Mouse (Mus musculus) midbrain, embryonic 16.5 days (tissue): ENCODE data around the gene Zfp609. TPM values are rescaled to one million over a fixed set of nuclear protein-coding genes. Genes with fewer than 3 reads are reported as not detected.

Experiments
- ATAC-seq: fragments of 200-750 bp; cut with Nextera tagmentation; 2 replicates; pipeline ENCODE4 v1.8.0; 2017; ENCODE audit warnings: moderate TSS enrichment
- H3K27ac ChIP-seq: fragments of 300-500 bp; sonication (generic); 2 replicates; pipeline ENCODE4 v1.5.1; 2014; ENCODE audit warnings: mild to moderate bottlenecking, low read length, mixed read lengths
- H3K27me3 ChIP-seq: fragments of 300-500 bp; sonication (generic); 2 replicates; pipeline ENCODE4 v1.6.1; 2014; ENCODE audit warnings: low read depth, low read length, mixed read lengths; ENCODE audit not compliant: control insufficient read depth, insufficient read depth
- H3K36me3 ChIP-seq: fragments of 300-500 bp; sonication (generic); 2 replicates; pipeline ENCODE4 v1.6.1; 2014; ENCODE audit warnings: mild to moderate bottlenecking, low read length, moderate library complexity, mixed read lengths; ENCODE audit not compliant: control insufficient read depth, insufficient read depth
- H3K4me1 ChIP-seq: fragments of 300-500 bp; sonication (generic); 2 replicates; pipeline ENCODE4 v1.6.1; 2014; ENCODE audit warnings: mild to moderate bottlenecking, low read length, mixed read lengths; ENCODE audit not compliant: control insufficient read depth, insufficient read depth
- H3K4me2 ChIP-seq: fragments of 300-500 bp; sonication (generic); 2 replicates; pipeline ENCODE4 v1.6.1; 2014; ENCODE audit warnings: mild to moderate bottlenecking, low read length, mixed read lengths
- H3K4me3 ChIP-seq: fragments of 300-500 bp; sonication (generic); 2 replicates; pipeline ENCODE4 v1.5.1; 2014; ENCODE audit warnings: low read depth, mild to moderate bottlenecking, low read length, moderate library complexity, mixed read lengths
- H3K9ac ChIP-seq: fragments of 300-500 bp; sonication (generic); 2 replicates; pipeline ENCODE4 v1.6.1; 2014; ENCODE audit warnings: low read depth, low read length, mixed read lengths
- H3K9me3 ChIP-seq: fragments of 300-500 bp; sonication (generic); replicated peaks from 2 replicates; pipeline ENCODE4 v1.6.1; 2014; ENCODE audit warnings: mild to moderate bottlenecking, low read length, mixed read lengths; ENCODE audit not compliant: control insufficient read depth, poor library complexity, severe bottlenecking
- WGBS: fragments of 180-500 bp; shearing (Covaris S2); extraction: QIAGEN DNeasy Blood & Tissue Kit; methylation state at CpG from one replicate; pipeline ENCODE4 v1.1.7; 2014; 5-methylcytosine and 5-hydroxymethylcytosine counted together
- polyA plus RNA-seq: library from polyadenylated mRNA; unstranded; fragments of >200 nt; fragmentation: Nextera tagmentation; extraction: Ambion mirVana; gene quantifications from 2 replicates; pipeline ENCODE4 v1.2.1, GENCODE M21; 2015

Zfp609 gene
- polyA plus RNA-seq, 1 experiment from 2014 or later = 6.6 TPM

DNA sequence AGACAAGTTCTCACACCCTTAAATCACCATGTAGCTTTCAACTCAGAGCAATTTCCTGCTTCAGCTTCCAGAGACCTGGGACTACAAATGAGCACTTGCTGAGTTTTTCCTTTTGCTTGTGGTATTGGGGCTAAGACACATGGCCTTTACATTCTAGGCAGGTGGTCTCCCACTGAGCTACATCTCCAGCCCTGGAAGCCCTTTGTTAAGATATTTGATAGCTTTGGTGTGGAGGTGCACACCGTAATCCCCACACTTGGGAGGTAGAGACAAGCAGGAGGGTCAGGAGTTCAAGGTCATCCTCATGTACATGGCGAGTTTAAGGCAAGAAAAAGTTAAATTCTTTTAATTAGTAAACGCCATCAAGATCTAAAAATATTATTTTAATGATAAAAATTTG lies 145.2 kb downstream of the Zfp609 start:
- H3K9ac ChIP-seq = no peak overlapping the region
- H3K27me3 ChIP-seq = no peaks in the 10 kb centered on the region
- ATAC-seq = no peak
- no peak overlapping the region for H3K4me3 ChIP-seq
- no peaks in the 10 kb centered on the region for H3K9me3 ChIP-seq
- no peak overlapping the region for H3K27ac ChIP-seq
- peaks cover 55% of the 10 kb centered on the region for H3K4me1 ChIP-seq
- 87% methylated on average over 3 of the region's 3 CpGs for WGBS
- H3K36me3 ChIP-seq = peaks cover 4% of the 10 kb centered on the region; the same call in 1 of the 2 replicates
- H3K4me2 ChIP-seq = no peak overlapping the region

DNA sequence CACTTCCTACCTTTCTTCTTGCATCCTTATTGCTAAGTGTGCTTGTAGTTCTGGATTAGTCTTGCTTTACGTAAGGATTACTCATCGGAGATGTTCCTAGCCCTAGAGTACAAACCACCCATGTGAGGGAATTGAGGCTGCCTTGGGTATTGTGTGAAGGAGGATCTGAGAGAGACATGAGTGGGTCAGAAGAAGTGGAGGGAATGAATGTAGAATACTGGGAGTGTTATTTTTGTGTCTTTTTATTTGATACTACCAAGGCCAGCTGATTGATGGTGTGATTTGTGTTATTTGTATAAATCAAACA lies 145.8 kb downstream of the Zfp609 start:
- Histone ChIP-seq H3K9me3 (no peaks in the 10 kb centered on the region), H3K9ac (no peak overlapping the region), H3K4me2 (no peak overlapping the region), H3K4me1 (peaks cover 56% of the 10 kb centered on the region), H3K27me3 (no peaks in the 10 kb centered on the region), H3K27ac (no peak overlapping the region), H3K4me3 (no peak overlapping the region), H3K36me3 (peaks cover 4% of the 10 kb centered on the region; the same call in 1 of the 2 replicates)
- ATAC-seq = no peak
- WGBS = 85% methylated on average over 2 of the region's 2 CpGs

DNA sequence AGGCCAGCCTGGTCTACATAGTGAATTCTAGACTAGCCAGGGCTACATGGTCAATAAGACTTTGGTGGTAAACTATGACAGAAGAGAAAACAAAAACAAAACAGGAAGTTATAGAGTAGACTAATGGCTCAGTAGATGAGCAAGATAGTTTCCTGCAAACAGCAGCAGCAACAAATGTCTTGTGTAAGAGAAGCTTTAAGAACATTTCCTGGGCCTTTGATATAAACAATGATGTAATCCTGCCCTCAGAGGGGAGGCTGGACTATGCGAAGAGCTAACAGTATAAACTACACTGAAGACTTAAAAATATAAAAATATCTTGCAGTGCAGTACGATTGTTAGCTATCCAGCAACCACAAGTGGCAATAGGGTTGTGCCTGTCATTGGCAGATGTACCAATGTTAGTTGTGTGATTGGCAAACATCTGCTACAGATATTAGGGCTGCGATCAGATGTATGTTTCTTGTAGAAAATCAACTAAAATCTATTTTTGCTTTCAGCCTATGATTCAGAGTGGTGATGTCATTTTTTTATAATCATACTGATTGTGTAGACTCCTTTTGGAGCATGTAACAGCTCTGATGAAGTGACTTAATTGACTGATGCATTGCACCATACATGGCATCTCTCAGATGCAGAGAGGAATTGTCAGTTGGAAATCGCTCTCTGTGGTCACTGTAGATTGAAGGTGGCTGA lies 146.3 kb downstream of the Zfp609 start:
- H3K4me3 ChIP-seq = no peak overlapping the region
- no peak overlapping the region for H3K9ac ChIP-seq
- no peaks in the 10 kb centered on the region for H3K27me3 ChIP-seq
- H3K9me3 ChIP-seq = no peaks in the 10 kb centered on the region
- no peak for ATAC-seq
- no peak overlapping the region for H3K4me2 ChIP-seq
- H3K36me3 ChIP-seq = no peaks in the 10 kb centered on the region
- peaks cover 56% of the 10 kb centered on the region for H3K4me1 ChIP-seq
- H3K27ac ChIP-seq = no peak overlapping the region
- WGBS = 88% methylated on average over 4 of the region's 4 CpGs

DNA sequence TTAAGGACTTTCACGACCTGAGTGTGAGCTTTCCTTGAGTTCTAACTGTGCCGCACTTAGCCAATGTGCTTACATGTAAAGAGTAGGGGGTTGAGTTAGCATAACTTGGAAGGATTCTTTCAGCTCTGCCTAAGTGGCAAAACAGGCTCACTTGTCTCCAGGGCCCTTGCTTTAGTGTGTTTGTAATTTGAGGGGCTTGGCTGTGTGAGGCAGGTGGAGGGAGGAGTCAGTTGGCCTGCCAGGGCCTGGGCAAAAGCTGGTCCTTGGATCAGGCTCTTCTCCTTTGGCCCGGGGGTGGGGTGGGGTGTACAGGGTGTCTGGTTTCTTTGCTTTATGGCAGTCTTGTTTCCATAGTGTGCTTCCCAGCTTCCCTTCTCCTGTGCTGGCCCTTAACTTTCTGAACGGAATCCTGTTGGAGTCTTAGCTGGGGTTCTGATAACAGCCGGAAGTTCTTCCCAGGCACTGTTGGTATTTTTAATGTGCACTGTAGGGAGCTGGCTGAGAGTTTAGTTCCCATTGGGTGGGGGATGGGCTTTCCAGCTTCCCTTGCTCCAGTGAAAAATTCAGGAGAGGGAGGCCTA lies 148.1 kb downstream of the Zfp609 start:
- H3K27ac ChIP-seq = peak overlapping the region; percentile 66; the same call in 1 of the 2 replicates
- peaks cover 62% of the 10 kb centered on the region for H3K4me1 ChIP-seq
- peak overlapping the region; percentile 32 for H3K4me2 ChIP-seq
- H3K9ac ChIP-seq = 0 out of 2 replicates have a peak overlapping the region, but pooled peaks have one; percentile 39
- no peaks in the 10 kb centered on the region for H3K27me3 ChIP-seq
- peak overlapping the region; percentile 19; the same call in 1 of the 2 replicates for H3K4me3 ChIP-seq
- 26% methylated on average over 5 of the region's 5 CpGs for WGBS
- no peak for ATAC-seq
- H3K36me3 ChIP-seq = no peaks in the 10 kb centered on the region
- H3K9me3 ChIP-seq = no peaks in the 10 kb centered on the region

DNA sequence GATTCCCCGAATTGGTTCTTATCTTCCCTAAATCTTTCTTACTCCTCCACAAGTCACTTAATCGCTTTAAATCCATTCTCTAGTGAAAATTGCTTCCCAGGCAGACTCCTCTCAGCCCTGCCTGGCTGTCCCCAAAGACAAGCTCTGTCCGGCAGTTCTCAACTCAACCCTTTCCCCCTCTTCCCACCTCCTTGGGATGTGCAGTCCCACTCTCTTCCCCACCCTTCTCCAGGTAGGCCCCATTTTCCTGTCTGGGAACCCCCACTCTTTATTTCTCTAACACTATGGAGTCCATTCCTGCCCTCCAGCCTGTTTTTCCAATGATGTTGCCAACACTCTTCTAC lies 150.3 kb downstream of the Zfp609 start:
- Histone ChIP-seq H3K36me3 (no peaks in the 10 kb centered on the region), H3K9me3 (no peaks in the 10 kb centered on the region), H3K27ac (peak overlapping the region; percentile 6; the same call in 1 of the 2 replicates), H3K27me3 (no peaks in the 10 kb centered on the region), H3K4me3 (peak overlapping the region; percentile 59), H3K4me2 (peak overlapping the region; percentile 85), H3K4me1 (peaks cover 51% of the 10 kb centered on the region), H3K9ac (peak overlapping the region; percentile 78)
- 1% methylated on average over 3 of the region's 3 CpGs for WGBS
- no peak for ATAC-seq

DNA sequence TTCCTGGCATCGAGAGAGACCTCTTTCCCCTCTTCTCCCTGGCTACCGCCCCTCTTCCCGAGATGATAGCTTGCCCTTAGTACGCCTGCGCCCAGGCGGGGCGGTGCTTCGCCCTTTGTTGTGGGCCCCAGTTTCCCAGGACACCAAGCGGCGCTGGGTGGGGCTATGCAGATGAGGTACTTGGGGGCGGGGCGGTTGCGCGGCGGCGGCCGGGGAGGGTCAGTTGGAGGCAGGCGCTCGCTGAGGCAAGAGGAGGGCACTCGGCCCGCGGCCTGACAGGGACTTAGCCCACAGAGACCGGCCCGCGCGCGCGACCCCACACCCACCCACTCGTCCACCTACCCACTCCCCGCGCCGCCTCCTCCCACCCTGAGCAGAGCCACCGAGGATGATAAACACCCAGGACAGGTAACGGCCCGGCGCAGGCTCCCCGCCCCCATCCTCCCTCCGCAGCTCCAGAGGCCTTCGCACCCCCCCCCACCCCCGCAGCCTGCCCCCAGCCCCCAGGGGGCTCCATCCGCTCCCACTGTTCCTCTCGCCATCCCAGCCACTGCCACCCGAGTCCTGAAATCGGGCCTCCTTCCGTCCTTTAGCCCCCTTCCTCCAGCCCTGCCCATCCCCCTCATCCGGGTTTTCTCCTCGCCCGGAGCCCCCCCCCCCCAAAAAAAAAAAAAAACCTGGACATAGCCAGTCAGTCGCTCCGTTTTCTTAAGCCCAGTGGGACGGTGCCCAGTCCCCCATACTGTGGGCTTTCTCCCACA lies 150.8 kb downstream of the Zfp609 start:
- no peaks in the 10 kb centered on the region for H3K9me3 ChIP-seq
- peak overlapping the region; percentile 59 for H3K4me3 ChIP-seq
- under 1% methylated on average over 32 of the region's 51 CpGs for WGBS
- H3K4me1 ChIP-seq = peaks cover 48% of the 10 kb centered on the region
- H3K4me2 ChIP-seq = peak overlapping the region; percentile 85
- H3K27me3 ChIP-seq = no peaks in the 10 kb centered on the region
- peak; percentile 98 for ATAC-seq
- H3K27ac ChIP-seq = peak overlapping the region; percentile 64
- H3K36me3 ChIP-seq = no peaks in the 10 kb centered on the region
- peak overlapping the region; percentile 78 for H3K9ac ChIP-seq

DNA sequence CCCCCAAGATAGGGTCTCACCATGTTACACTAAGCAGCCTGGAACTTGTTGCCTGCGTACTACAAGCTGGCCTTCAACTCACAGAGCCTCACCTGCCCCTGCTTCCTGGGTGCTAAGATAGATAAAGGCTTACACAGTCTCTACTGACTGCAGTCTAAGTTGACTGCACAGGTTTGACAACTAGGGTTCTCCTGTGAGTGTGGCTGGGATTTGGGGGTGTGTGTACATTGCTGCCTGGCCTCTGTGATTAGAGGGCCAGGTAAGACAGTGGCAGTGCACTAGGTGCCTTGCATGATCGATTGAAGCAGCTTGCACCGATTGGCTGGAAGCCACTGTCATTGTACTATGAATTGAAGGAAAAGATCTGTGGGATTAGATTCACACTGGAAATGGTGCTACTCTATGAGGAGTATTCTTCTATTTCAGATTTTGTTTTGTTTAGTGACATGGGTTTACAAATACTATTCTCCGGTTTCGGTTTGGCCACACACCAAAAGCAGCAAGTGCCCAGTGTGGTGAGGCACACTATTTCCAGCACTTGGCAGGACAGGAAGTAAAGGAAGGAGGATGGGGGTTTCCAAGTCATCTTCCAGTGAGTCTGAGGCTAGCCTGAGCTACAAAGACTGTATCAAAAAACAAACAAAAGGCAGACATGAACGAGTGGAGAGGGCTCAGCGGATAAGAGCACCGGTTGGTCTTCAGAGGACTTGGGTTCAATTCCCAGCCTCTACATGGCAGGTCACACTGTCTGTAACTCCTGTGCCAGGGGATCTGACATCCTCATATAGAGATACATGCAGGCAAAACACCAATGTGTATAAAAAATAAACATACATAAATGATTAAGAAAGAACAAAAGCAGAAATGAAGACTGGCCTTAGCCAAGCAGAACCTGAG lies 151.7 kb downstream of the Zfp609 start:
- peak overlapping the region; percentile 52 for H3K4me2 ChIP-seq
- H3K4me1 ChIP-seq = peaks cover 40% of the 10 kb centered on the region
- H3K27ac ChIP-seq = peak overlapping the region; percentile 64
- H3K27me3 ChIP-seq = no peaks in the 10 kb centered on the region
- H3K4me3 ChIP-seq = peak overlapping the region; percentile 59
- peak; percentile 69 for ATAC-seq
- H3K9ac ChIP-seq = peak overlapping the region; percentile 78
- H3K9me3 ChIP-seq = no peaks in the 10 kb centered on the region
- no peaks in the 10 kb centered on the region for H3K36me3 ChIP-seq
- 52% methylated on average over 8 of the region's 8 CpGs for WGBS

DNA sequence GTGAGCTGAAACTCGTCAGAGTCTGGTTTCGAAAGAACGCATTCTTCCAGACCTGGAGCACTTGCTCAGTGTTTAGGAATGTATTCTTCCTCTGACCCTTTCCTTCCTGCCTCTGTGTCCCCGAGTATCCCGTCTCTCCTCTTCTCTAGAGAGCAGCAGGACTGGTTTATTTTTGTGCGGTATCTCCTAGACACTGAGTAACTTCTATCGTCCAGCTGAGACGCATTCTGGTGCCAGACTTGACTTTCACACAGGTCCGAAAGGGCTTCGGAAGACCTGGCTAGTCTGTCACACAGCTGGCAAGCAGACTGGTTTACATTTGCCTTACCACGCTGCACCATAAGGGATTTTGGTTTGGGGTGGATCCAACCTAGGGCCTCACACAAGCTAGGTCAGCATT lies 154.4 kb downstream of the Zfp609 start:
- Histone ChIP-seq H3K27ac (no peak overlapping the region), H3K9me3 (no peaks in the 10 kb centered on the region), H3K4me3 (no peak overlapping the region), H3K9ac (no peak overlapping the region), H3K36me3 (no peaks in the 10 kb centered on the region), H3K4me1 (peaks cover 15% of the 10 kb centered on the region), H3K27me3 (no peaks in the 10 kb centered on the region), H3K4me2 (no peak overlapping the region)
- WGBS = 86% methylated on average over 11 of the region's 11 CpGs
- ATAC-seq = no peak
